Mouse (Mus musculus): ENCODE data around the gene Bbs4. TPM values are rescaled to one million over a fixed set of nuclear protein-coding genes. Genes with fewer than 3 reads are reported as not detected.

Bbs4 gene
- polyA plus RNA-seq, 1 experiment from 2014 or later: 1.4 TPM

DNA sequence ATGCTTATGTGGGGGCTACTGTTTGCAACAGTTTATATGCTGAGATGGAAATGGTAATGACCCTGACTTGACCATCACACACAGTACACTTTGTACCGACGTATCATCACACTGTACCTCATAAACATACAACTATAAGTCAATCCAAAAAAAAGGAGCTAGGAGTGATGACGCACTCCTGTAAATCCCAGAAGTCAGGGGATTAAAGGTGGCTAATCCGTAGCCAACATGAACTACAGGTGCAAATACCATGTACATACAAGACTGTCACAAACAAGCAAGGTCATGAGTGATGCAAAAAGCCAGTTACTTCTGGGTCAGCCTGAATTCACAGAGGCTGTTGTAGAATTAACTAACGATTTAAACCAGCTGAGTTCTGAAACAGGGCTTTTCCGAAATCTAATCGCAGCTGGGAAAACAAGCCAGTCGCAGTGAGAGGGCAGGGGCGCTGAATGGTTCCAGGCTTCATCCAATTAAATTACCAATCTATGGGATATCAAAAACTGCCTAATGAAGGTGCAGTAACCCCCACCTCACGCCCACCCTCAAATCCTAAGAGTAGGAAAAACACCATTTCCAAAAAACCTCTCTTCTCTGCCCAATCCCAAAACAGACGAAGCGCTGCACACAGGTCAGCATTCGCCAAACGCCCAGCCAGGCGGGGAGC lies 589 bp downstream of the Bbs4 start:
- no peak for ATAC-seq (ENCODE audit: low read depth)
- Histone ChIP-seq H3K4me3 (ENCODE audit: low read depth, low read length) (peak overlapping the region; percentile 77), H3K9me3 (replicated peaks; ENCODE audit: control insufficient read depth, low read length) (no peaks in the 10 kb centered on the region), H3K4me2 (ENCODE audit: low read depth, low read length) (peak overlapping the region; percentile 93), H3K9ac (ENCODE audit: low read depth, low read length) (peak overlapping the region; percentile 75), H3K27ac (ENCODE audit: low read length) (peak overlapping the region; percentile 53), H3K27me3 (ENCODE audit: control insufficient read depth, insufficient read depth, low read depth, low read length) (no peaks in the 10 kb centered on the region), H3K36me3 (ENCODE audit: control insufficient read depth, insufficient read depth) (no peaks in the 10 kb centered on the region), H3K4me1 (ENCODE audit: control insufficient read depth, low read depth, low read length) (peaks cover 4% of the 10 kb centered on the region; the same call in 1 of the 2 replicates)
- WGBS (ENCODE audit: insufficient replicate concordance): 18% methylated on average over 15 of the region's 15 CpGs

- no peak overlapping the region for H3K9ac ChIP-seq (ENCODE audit: low read depth, low read length)
- H3K27ac ChIP-seq (ENCODE audit: low read length): no peak overlapping the region
- peak; percentile 39; the same call in 1 of the 2 replicates for ATAC-seq (ENCODE audit: low read depth)
- no peaks in the 10 kb centered on the region for H3K36me3 ChIP-seq (ENCODE audit: control insufficient read depth, insufficient read depth)
- no peak overlapping the region for H3K4me3 ChIP-seq (ENCODE audit: low read depth, low read length)
- H3K27me3 ChIP-seq (ENCODE audit: control insufficient read depth, insufficient read depth, low read depth, low read length): no peaks in the 10 kb centered on the region
- no peak overlapping the region for H3K4me2 ChIP-seq (ENCODE audit: low read depth, low read length)
- H3K9me3 ChIP-seq (replicated peaks; ENCODE audit: control insufficient read depth, low read length): no peaks in the 10 kb centered on the region
- 26% methylated on average over 2 of the region's 2 CpGs for WGBS (ENCODE audit: insufficient replicate concordance)
- peaks cover 2% of the 10 kb centered on the region for H3K4me1 ChIP-seq (ENCODE audit: control insufficient read depth, low read depth, low read length)
Measured at GRCm38 (mm10) chr9:59346176-59346575, 7.1 kb downstream of the Bbs4 start.

DNA sequence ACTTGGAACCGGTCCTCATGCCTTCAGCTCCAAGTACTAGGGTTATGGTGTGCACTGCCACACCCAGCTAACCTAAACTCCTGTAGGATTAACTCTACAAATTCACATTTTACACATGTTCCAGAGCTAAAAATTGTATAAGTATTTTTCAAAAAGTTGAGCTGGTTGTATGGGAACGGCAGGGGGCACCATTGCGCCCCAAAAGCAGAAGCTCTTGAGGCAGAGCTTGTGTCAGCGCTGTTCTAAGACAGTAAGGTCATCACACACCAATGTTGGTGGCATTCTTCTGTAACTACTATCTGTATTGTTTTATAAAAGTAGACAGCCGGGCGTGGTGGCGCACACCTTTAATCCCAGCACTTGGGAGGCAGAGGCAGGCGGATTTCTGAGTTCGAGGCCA lies 13.3 kb downstream of the Bbs4 start:
- H3K27me3 ChIP-seq (ENCODE audit: control insufficient read depth, insufficient read depth, low read depth, low read length): no peaks in the 10 kb centered on the region
- WGBS (ENCODE audit: insufficient replicate concordance): 67% methylated on average over 9 of the region's 9 CpGs

DNA sequence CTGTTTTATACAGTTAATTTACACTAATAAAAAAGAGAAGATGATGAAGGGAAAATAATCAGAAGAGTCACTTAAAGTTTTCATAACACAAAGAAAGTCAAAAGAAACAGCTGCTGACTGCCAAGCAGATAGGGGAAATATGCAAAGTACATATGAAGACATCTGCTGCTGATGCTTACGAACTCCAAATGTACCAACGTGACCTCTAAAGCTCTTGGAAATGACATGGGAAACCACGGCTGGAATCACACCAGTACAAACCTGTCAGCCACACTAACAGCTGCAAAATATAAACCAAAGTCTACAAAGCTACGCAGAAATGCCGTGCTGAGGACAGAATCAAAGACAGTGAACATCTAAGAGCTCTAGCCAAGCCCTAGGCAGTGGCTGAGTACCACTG lies 14.2 kb downstream of the Bbs4 start:
- H3K9ac ChIP-seq (ENCODE audit: low read depth, low read length): no peak overlapping the region
- H3K4me3 ChIP-seq (ENCODE audit: low read depth, low read length): no peak overlapping the region
- peaks cover 9% of the 10 kb centered on the region for H3K4me1 ChIP-seq (ENCODE audit: control insufficient read depth, low read depth, low read length)
- no peaks in the 10 kb centered on the region for H3K36me3 ChIP-seq (ENCODE audit: control insufficient read depth, insufficient read depth)
- H3K27me3 ChIP-seq (ENCODE audit: control insufficient read depth, insufficient read depth, low read depth, low read length): no peaks in the 10 kb centered on the region
- no peaks in the 10 kb centered on the region for H3K9me3 ChIP-seq (replicated peaks; ENCODE audit: control insufficient read depth, low read length)
- WGBS (ENCODE audit: insufficient replicate concordance): 80% methylated on average over 5 of the region's 5 CpGs
- no peak overlapping the region for H3K4me2 ChIP-seq (ENCODE audit: low read depth, low read length)
- ATAC-seq (ENCODE audit: low read depth): no peak
- no peak overlapping the region for H3K27ac ChIP-seq (ENCODE audit: low read length)

More for the DNA sequence above, 13.3 kb downstream of the Bbs4 start:
- peaks cover 9% of the 10 kb centered on the region for H3K4me1 ChIP-seq (ENCODE audit: control insufficient read depth, low read depth, low read length)
- no peak for ATAC-seq (ENCODE audit: low read depth)
- H3K27ac ChIP-seq (ENCODE audit: low read length): no peak overlapping the region
- H3K9me3 ChIP-seq (replicated peaks; ENCODE audit: control insufficient read depth, low read length): no peaks in the 10 kb centered on the region
- no peak overlapping the region for H3K4me2 ChIP-seq (ENCODE audit: low read depth, low read length)
- H3K4me3 ChIP-seq (ENCODE audit: low read depth, low read length): no peak overlapping the region
- no peaks in the 10 kb centered on the region for H3K36me3 ChIP-seq (ENCODE audit: control insufficient read depth, insufficient read depth)
- H3K9ac ChIP-seq (ENCODE audit: low read depth, low read length): no peak overlapping the region

DNA sequence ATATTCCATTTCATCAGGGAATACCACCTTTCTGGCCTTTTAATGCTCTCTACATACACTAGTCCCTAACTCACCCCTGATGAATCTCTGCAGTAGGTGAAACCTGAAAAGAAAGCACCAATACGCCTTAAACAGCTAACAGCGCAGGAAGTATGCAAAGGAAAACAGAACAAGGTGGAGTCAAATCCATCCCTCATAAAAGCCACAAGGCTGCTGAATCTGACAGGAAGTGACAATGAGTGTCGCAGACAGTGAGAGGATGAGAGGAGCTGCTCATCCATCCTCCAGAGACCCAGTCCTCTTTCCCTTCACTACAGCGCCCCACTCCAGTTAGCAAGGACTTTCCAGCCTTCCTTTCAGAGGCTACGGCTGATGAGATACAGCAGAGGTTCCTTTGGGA lies 14.9 kb downstream of the Bbs4 start:
- no peaks in the 10 kb centered on the region for H3K9me3 ChIP-seq (replicated peaks; ENCODE audit: control insufficient read depth, low read length)
- 79% methylated on average over 5 of the region's 5 CpGs for whole genome bisulfite sequencing (ENCODE audit: insufficient replicate concordance)
- H3K4me3 ChIP-seq (ENCODE audit: low read depth, low read length): no peak overlapping the region
- ATAC-seq (ENCODE audit: low read depth): no peak
- H3K4me1 ChIP-seq (ENCODE audit: control insufficient read depth, low read depth, low read length): peaks cover 9% of the 10 kb centered on the region
- H3K9ac ChIP-seq (ENCODE audit: low read depth, low read length): no peak overlapping the region
- H3K36me3 ChIP-seq (ENCODE audit: control insufficient read depth, insufficient read depth): no peaks in the 10 kb centered on the region
- H3K27me3 ChIP-seq (ENCODE audit: control insufficient read depth, insufficient read depth, low read depth, low read length): no peaks in the 10 kb centered on the region
- H3K27ac ChIP-seq (ENCODE audit: low read length): no peak overlapping the region
- H3K4me2 ChIP-seq (ENCODE audit: low read depth, low read length): no peak overlapping the region

- Histone ChIP-seq H3K27ac (ENCODE audit: low read length) (no peak overlapping the region), H3K4me3 (ENCODE audit: low read depth, low read length) (no peak overlapping the region), H3K36me3 (ENCODE audit: control insufficient read depth, insufficient read depth) (no peaks in the 10 kb centered on the region), H3K9me3 (replicated peaks; ENCODE audit: control insufficient read depth, low read length) (no peaks in the 10 kb centered on the region), H3K4me2 (ENCODE audit: low read depth, low read length) (no peak overlapping the region), H3K9ac (ENCODE audit: low read depth, low read length) (no peak overlapping the region), H3K4me1 (ENCODE audit: control insufficient read depth, low read depth, low read length) (peaks cover 9% of the 10 kb centered on the region), H3K27me3 (ENCODE audit: control insufficient read depth, insufficient read depth, low read depth, low read length) (no peaks in the 10 kb centered on the region)
- 82% methylated on average over 5 of the region's 5 CpGs for WGBS (ENCODE audit: insufficient replicate concordance)
- no peak for ATAC-seq (ENCODE audit: low read depth)
Measured at GRCm38 (mm10) chr9:59337889-59338288, 15.4 kb downstream of the Bbs4 start.

GRCm38 (mm10) chr9:59336539-59336938 lies 16.8 kb downstream of the Bbs4 start:
- Histone ChIP-seq H3K36me3 (ENCODE audit: control insufficient read depth, insufficient read depth) (no peaks in the 10 kb centered on the region), H3K27me3 (ENCODE audit: control insufficient read depth, insufficient read depth, low read depth, low read length) (no peaks in the 10 kb centered on the region), H3K27ac (ENCODE audit: low read length) (no peak overlapping the region), H3K4me3 (ENCODE audit: low read depth, low read length) (no peak overlapping the region), H3K9me3 (replicated peaks; ENCODE audit: control insufficient read depth, low read length) (no peaks in the 10 kb centered on the region), H3K9ac (ENCODE audit: low read depth, low read length) (no peak overlapping the region), H3K4me1 (ENCODE audit: control insufficient read depth, low read depth, low read length) (peaks cover 9% of the 10 kb centered on the region), H3K4me2 (ENCODE audit: low read depth, low read length) (no peak overlapping the region)
- peak; percentile 39; the same call in 1 of the 2 replicates for ATAC-seq (ENCODE audit: low read depth)
- 54% methylated on average over 3 of the region's 3 CpGs for WGBS (ENCODE audit: insufficient replicate concordance)

GRCm38 (mm10) chr9:59330055-59330454 lies 23.3 kb downstream of the Bbs4 start:
- no peaks in the 10 kb centered on the region for H3K4me1 ChIP-seq (ENCODE audit: control insufficient read depth, low read depth, low read length)
- no peaks in the 10 kb centered on the region for H3K9me3 ChIP-seq (replicated peaks; ENCODE audit: control insufficient read depth, low read length)
- no peak for ATAC-seq (ENCODE audit: low read depth)
- H3K4me3 ChIP-seq (ENCODE audit: low read depth, low read length): no peak overlapping the region
- no peaks in the 10 kb centered on the region for H3K27me3 ChIP-seq (ENCODE audit: control insufficient read depth, insufficient read depth, low read depth, low read length)
- WGBS (ENCODE audit: insufficient replicate concordance): 63% methylated on average over 5 of the region's 5 CpGs
- no peaks in the 10 kb centered on the region for H3K36me3 ChIP-seq (ENCODE audit: control insufficient read depth, insufficient read depth)
- no peak overlapping the region for H3K27ac ChIP-seq (ENCODE audit: low read length)
- H3K4me2 ChIP-seq (ENCODE audit: low read depth, low read length): no peak overlapping the region
- no peak overlapping the region for H3K9ac ChIP-seq (ENCODE audit: low read depth, low read length)

GRCm38 (mm10) chr9:59324351-59324750 lies 29.0 kb downstream of the Bbs4 start:
- Histone ChIP-seq H3K36me3 (ENCODE audit: control insufficient read depth, insufficient read depth) (no peaks in the 10 kb centered on the region), H3K27ac (ENCODE audit: low read length) (no peak overlapping the region), H3K4me2 (ENCODE audit: low read depth, low read length) (no peak overlapping the region), H3K27me3 (ENCODE audit: control insufficient read depth, insufficient read depth, low read depth, low read length) (no peaks in the 10 kb centered on the region), H3K4me3 (ENCODE audit: low read depth, low read length) (no peak overlapping the region), H3K4me1 (ENCODE audit: control insufficient read depth, low read depth, low read length) (peaks cover 11% of the 10 kb centered on the region), H3K9me3 (replicated peaks; ENCODE audit: control insufficient read depth, low read length) (no peaks in the 10 kb centered on the region), H3K9ac (ENCODE audit: low read depth, low read length) (no peak overlapping the region)
- peak; percentile 72 for ATAC-seq (ENCODE audit: low read depth)
